Mouse (Mus musculus) liver, embryonic 14.5 days (tissue): ENCODE measurements at regions not wholly inside any gene's neighbourhood (a gene's known extent, or its start where the extent isn't known, plus 50 kb on each side); places are given as distances from the start of the nearest gene placed in this dataset.
A peak's percentile ranks its signal among the peaks of the same experiment; 100 is the strongest.

Source experiments
- ATAC-seq: fragments of 200-750 bp; cut with Nextera tagmentation; 2 replicates; pipeline ENCODE4 v1.8.0; 2017; ENCODE audit warnings: moderate number of reproducible peaks, mild to moderate bottlenecking, moderate library complexity; ENCODE audit not compliant: insufficient read depth
- DNase-seq, 3 experiments: peaks; one replicate each; pipeline ENCODE4 v3.0.0-alpha.2; 2012 to 2013; ENCODE audit warnings: low read depth in 3 of 3, low spot score in 3 of 3
- H3K27ac ChIP-seq: fragments of 300-500 bp; sonication (generic); 2 replicates; pipeline ENCODE4 v1.5.1; 2014; ENCODE audit warnings: moderate library complexity, mild to moderate bottlenecking, control low read depth, inconsistent platforms
- H3K27me3 ChIP-seq: fragments of 300-500 bp; sonication (generic); 2 replicates; pipeline ENCODE4 v1.6.1; 2014; ENCODE audit warnings: mild to moderate bottlenecking, low read length, moderate library complexity; ENCODE audit not compliant: control insufficient read depth, insufficient read depth
- H3K36me3 ChIP-seq: fragments of 300-500 bp; sonication (generic); replicated peaks from 2 replicates; pipeline ENCODE4 v1.6.1; 2014; ENCODE audit warnings: low read depth; ENCODE audit not compliant: control insufficient read depth, insufficient read depth
- H3K4me1 ChIP-seq, 2 experiments: fragments of 200-500 bp in 1 of 2; fragments of 300-500 bp in 1 of 2; sonication (generic) in 1 of 2; replicated peaks; 2 replicates each; pipeline ENCODE4 v1.6.1; 2012 to 2014; ENCODE audit warnings: antibody characterized with exemption in 1 of 2, inconsistent platforms in 1 of 2, low read length in 1 of 2; ENCODE audit not compliant: control insufficient read depth in 2 of 2, insufficient read depth in 2 of 2
- H3K4me2 ChIP-seq: fragments of 300-500 bp; sonication (generic); 2 replicates; pipeline ENCODE4 v1.6.1; 2014; ENCODE audit warnings: low read depth, mild to moderate bottlenecking, control low read depth, moderate library complexity
- H3K4me3 ChIP-seq, 2 experiments: fragments of 200-500 bp in 1 of 2; fragments of 300-500 bp in 1 of 2; sonication (generic) in 1 of 2; 2 replicates each; pipeline ENCODE4 v1.5.1; 2012 to 2014; ENCODE audit warnings: low read depth in 2 of 2, low read length in 2 of 2, mild to moderate bottlenecking in 2 of 2, control low read depth in 1 of 2, inconsistent platforms in 1 of 2, moderate library complexity in 1 of 2; ENCODE audit not compliant: insufficient read depth in 1 of 2
- H3K9ac ChIP-seq: fragments of 300-500 bp; sonication (generic); replicated peaks from 2 replicates; pipeline ENCODE4 v1.6.1; 2014; ENCODE audit warnings: mild to moderate bottlenecking, control low read depth, moderate library complexity
- H3K9me3 ChIP-seq: fragments of 300-500 bp; sonication (generic); 2 replicates; pipeline ENCODE4 v1.6.1; 2016; ENCODE audit warnings: low read length, mixed read lengths; ENCODE audit not compliant: control insufficient read depth
- CTCF ChIP-seq: IDR thresholded peaks from 2 replicates; pipeline ENCODE4 v1.5.1; 2016; ENCODE audit warnings: antibody characterized with exemption, low read depth, control low read depth
- EP300 ChIP-seq: IDR thresholded peaks from 2 replicates; pipeline ENCODE4 v1.6.1; 2016; ENCODE audit warnings: antibody characterized with exemption, low read depth
- WGBS: fragments of 180-500 bp; shearing (Covaris S2); extraction: QIAGEN DNeasy Blood & Tissue Kit; methylation state at CpG from one replicate; pipeline ENCODE4 v1.1.7; 2014; ENCODE audit not compliant: insufficient replicate concordance; 5-methylcytosine and 5-hydroxymethylcytosine counted together

DNA sequence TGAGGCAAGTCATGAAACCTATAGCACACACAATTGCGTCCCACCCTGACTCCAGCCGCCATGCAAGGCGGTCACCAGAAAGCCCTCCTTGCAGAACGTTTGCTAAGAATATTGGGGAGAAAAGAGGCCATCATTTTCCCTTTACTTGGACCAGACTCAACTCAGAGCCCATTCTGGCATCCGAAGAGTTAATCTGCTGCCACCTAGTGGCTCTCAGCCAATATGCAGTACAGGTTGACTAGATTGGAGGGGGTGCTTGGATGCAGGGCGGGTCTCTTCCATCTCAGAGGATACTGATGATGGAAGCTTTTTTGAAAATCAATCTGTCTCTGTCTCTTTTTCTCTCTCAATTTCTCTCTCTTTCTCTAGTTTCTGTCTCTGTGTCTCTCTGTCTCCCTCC, 139.6 kb downstream of the Tm2d1 start:
- Histone ChIP-seq H3K9me3 (no peaks in the 10 kb centered on the region), H3K4me1 (peaks cover 0 to 5% of the 10 kb centered on the region in 2 experiments; a peak in 3 of 4 replicates), H3K4me2 (no peak overlapping the region), H3K4me3 (no peak overlapping the region), H3K36me3 (no peaks in the 10 kb centered on the region), H3K9ac (no peak overlapping the region), H3K27me3 (no peaks in the 10 kb centered on the region), H3K27ac (no peak overlapping the region)
- TF ChIP-seq EP300 = no peak
- peak; percentile 81 for TF ChIP-seq CTCF
- ATAC-seq = no peak
- WGBS = 5% methylated on average over 6 of the region's 6 CpGs
- DNase-seq = peak; percentile 23 to 37 (median 34)

DNA sequence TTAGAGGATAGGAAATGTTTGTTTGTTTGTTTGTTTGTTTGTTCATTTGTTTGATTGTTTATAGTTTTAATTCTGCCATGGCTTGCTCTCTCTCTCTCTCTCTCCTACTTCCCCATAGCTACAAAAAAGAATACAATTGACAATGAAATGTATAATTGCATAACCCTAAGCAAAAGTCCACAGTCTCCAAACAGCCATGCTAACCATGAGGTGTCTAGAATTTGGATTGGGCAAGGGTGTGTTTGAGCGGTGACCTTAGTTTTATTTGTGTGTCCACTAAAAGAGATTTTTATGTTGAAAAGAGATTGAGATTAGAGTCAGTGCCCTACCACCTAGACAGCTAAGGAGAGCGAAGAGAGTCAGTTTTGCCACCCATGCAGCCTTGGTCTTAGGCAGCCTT, 141.2 kb downstream of the Tm2d1 start:
- TF ChIP-seq CTCF (no peak), EP300 (no peak)
- no peaks in the 10 kb centered on the region for H3K9me3 ChIP-seq
- WGBS = 76% methylated on average over 2 of the region's 2 CpGs
- H3K4me2 ChIP-seq = no peak overlapping the region
- ATAC-seq = no peak
- H3K9ac ChIP-seq = no peak overlapping the region
- no peak overlapping the region for H3K27ac ChIP-seq
- H3K4me1 ChIP-seq = peaks cover 0 to 5% of the 10 kb centered on the region in 2 experiments; a peak in 3 of 4 replicates
- no peaks in the 10 kb centered on the region for H3K27me3 ChIP-seq
- H3K4me3 ChIP-seq = no peak overlapping the region
- no peaks in the 10 kb centered on the region for H3K36me3 ChIP-seq
- no peak for DNase-seq

DNA sequence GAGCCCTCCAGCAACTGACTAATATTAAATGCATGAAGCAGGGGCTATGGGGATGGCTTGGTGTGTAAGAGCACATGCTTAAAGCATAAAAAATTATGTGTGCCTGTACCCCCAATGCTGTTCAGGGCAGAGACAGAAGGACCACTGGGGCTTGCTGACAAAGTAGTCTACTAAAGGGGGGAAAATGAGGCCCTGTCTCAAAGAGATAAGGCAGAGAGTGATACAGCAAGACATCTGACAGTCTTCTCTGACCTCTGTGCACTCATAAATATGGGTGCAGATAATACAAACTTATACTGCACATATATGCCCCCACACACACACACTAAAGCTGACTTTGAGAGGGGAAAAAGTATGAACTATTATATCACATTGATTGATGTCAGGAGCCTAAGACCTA, 142.8 kb downstream of the Tm2d1 start:
- Histone ChIP-seq H3K4me1 (peaks cover 0 to 9% of the 10 kb centered on the region in 2 experiments; a peak in 3 of 4 replicates), H3K4me3 (no peak overlapping the region), H3K27me3 (no peaks in the 10 kb centered on the region), H3K36me3 (no peaks in the 10 kb centered on the region), H3K9ac (no peak overlapping the region), H3K4me2 (no peak overlapping the region), H3K27ac (no peak overlapping the region), H3K9me3 (no peaks in the 10 kb centered on the region)
- ATAC-seq (peak; percentile 79), DNase-seq (peak in 2 of 3 experiments; percentile 14 to 22)
- TF ChIP-seq CTCF = no peak
- peak; percentile 69 for TF ChIP-seq EP300

DNA sequence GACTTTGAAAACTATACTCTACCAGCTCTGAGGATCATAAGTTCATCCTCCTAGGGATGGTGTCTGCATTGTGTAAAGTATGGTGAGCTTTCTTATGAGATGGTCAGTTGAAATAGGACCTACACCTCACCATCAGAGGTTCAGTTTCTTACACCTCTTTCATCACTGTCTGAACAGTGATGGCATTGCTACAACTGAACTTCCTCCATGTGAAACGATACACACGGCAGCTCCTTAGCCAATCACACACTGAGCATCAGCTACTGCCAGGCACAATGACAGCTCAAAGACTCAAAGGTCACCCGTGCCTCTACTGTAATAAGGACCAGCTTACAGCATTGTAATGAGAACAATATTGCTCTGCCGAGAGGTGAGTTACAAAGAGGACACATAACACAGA, 145.0 kb downstream of the Tm2d1 start:
- no peaks in the 10 kb centered on the region for H3K9me3 ChIP-seq
- H3K27ac ChIP-seq = no peak overlapping the region
- no peak overlapping the region for H3K4me2 ChIP-seq
- H3K27me3 ChIP-seq = no peaks in the 10 kb centered on the region
- H3K4me3 ChIP-seq = no peak overlapping the region
- H3K9ac ChIP-seq = no peak overlapping the region
- no peak for TF ChIP-seq CTCF
- 69% methylated on average over 4 of the region's 4 CpGs for WGBS
- H3K4me1 ChIP-seq = peaks cover 0 to 9% of the 10 kb centered on the region in 2 experiments; a peak in 2 of 4 replicates
- no peaks in the 10 kb centered on the region for H3K36me3 ChIP-seq
- no peak for DNase-seq
- no peak for ATAC-seq

DNA sequence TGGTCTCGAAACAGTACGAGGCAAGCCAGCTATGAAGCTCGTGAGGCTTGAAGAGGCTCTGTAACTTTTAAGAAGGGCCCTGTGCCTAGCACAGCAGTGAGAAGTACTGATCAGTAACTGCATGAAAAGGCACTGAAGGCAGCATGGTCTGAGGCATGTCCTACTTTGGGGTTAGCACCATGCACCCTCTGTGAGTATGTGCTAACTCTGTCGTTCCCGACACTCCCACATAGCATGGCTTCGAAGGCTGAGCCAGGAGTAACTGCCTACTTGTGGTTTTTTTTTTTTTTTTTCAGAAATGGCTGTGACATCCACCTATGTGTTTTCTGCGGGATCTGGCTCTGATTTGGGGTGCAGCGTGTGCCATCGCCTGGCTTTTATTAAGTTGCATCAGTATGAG, 145.6 kb downstream of the Tm2d1 start:
- H3K27ac ChIP-seq = no peak overlapping the region
- no peaks in the 10 kb centered on the region for H3K36me3 ChIP-seq
- DNase-seq = no peak

More for the DNA sequence above, 145.6 kb downstream of the Tm2d1 start:
- Histone ChIP-seq H3K9me3 (no peaks in the 10 kb centered on the region), H3K4me2 (no peak overlapping the region), H3K9ac (no peak overlapping the region), H3K4me1 (peaks cover 0 to 9% of the 10 kb centered on the region in 2 experiments; a peak in 2 of 4 replicates), H3K4me3 (no peak overlapping the region), H3K27me3 (no peaks in the 10 kb centered on the region)
- ATAC-seq = no peak
- TF ChIP-seq CTCF (no peak), EP300 (no peak)
- WGBS = 79% methylated on average over 9 of the region's 9 CpGs
